Mouse (Mus musculus): ENCODE results near the gene Gm43720. TPM values are rescaled to one million over a fixed set of nuclear protein-coding genes. Genes with fewer than 3 reads are reported as not detected.

The Gm43720 gene
- polyA plus RNA-seq, 2 experiments, result 0.01 TPM; not detected in 1

DNA sequence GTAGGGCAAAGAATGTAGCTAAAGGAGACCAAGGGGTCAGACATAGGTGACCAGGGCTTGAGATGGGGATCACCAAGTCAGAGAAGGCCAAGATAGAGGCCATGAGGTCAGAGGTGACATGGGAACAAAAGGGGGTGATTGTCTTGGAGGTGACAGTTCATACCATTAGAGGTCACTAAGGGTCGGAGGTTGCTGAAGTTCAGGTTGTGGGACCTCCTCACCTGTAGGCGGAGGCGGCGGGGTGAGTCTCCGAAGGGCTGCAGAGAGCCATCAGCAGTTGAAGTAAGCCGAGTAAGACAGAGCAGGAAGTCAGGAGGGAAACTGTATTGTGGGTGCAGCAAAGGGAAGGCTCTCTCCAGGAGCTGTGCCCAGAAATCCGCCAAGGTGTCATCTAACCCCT lies 1.8 kb downstream of the Gm43720 start:
- ATAC-seq (ENCODE audit: insufficient read depth) (no peak), DNase-seq (ENCODE audit: low read depth in 3 of 3, low spot score in 3 of 3) (no peak)
- no peak overlapping the region for H3K9ac ChIP-seq (replicated peaks)
- no peak overlapping the region for H3K4me3 ChIP-seq (ENCODE audit: insufficient read depth in 1 of 2, low read depth in 2 of 2, low read length in 2 of 2)
- H3K4me2 ChIP-seq (ENCODE audit: low read depth), result no peak overlapping the region
- WGBS (ENCODE audit: insufficient replicate concordance), result 77% methylated on average over 7 of the region's 7 CpGs
- H3K27me3 ChIP-seq (ENCODE audit: control insufficient read depth, insufficient read depth, low read length), result peaks cover 7% of the 10 kb centered on the region
- TF ChIP-seq EP300 (IDR thresholded peaks at IDR 0.05; ENCODE audit: low read depth), result no peak
- no peak for TF ChIP-seq CTCF (IDR thresholded peaks at IDR 0.05; ENCODE audit: low read depth)
- no peaks in the 10 kb centered on the region for H3K9me3 ChIP-seq (ENCODE audit: control insufficient read depth, low read length)
- H3K27ac ChIP-seq, result no peak overlapping the region
- peaks cover 0 to 5% of the 10 kb centered on the region in 2 experiments; a peak in 3 of 4 replicates for H3K4me1 ChIP-seq (replicated peaks; ENCODE audit: control insufficient read depth in 2 of 2, insufficient read depth in 2 of 2, low read length in 1 of 2)
- no peaks in the 10 kb centered on the region for H3K36me3 ChIP-seq (replicated peaks; ENCODE audit: control insufficient read depth, insufficient read depth, low read depth)

DNA sequence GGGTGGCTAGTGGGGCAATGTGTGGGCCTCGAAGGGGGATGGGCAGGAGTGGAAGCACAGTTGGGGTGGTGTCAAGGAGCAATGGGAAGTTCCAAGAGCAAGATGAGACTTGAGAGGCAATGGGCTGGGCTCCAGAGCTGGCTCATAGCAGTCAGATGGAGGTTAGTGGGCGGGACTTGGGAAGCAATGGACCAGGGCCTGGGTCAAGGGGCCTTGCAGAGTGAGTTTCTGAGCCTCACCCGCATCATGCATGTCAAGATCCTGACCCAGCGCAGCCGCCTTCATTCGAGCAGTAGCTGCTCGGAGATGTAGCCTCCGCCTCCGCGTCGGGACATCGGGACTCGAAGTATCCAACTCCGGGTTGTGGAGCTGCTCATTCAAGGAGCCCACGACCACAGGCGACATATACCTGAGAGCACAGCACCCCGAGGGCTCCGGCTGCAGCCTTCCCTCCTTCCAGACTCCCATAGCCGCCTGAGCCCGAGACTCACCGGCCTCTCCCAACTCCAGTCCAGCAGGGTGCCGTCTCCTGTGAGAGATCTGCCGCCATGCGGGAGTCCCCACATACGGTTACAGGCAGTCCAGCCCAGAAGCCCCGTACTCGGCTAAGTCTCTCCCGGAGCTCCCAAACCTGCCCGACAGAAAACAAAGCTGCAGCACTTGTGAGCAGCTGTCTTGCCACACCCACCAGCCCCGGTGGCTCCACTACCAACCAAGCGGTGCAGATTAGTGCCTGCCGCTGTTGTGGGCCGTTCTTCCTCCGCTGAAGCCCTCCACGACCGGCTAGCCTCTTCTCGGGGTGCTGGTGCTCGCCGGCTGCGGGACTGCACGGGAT lies 4.3 kb downstream of the Gm43720 start:
- 61% methylated on average over 41 of the region's 41 CpGs for WGBS (ENCODE audit: insufficient replicate concordance)
- Histone ChIP-seq H3K4me2 (ENCODE audit: low read depth) (no peak overlapping the region), H3K9ac (replicated peaks) (no peak overlapping the region), H3K9me3 (ENCODE audit: control insufficient read depth, low read length) (no peaks in the 10 kb centered on the region), H3K27me3 (ENCODE audit: control insufficient read depth, insufficient read depth, low read length) (peaks cover 17% of the 10 kb centered on the region), H3K36me3 (replicated peaks; ENCODE audit: control insufficient read depth, insufficient read depth, low read depth) (no peaks in the 10 kb centered on the region), H3K27ac (no peak overlapping the region), H3K4me3 (ENCODE audit: insufficient read depth in 1 of 2, low read depth in 2 of 2, low read length in 2 of 2) (no peak overlapping the region), H3K4me1 (replicated peaks; ENCODE audit: control insufficient read depth in 2 of 2, insufficient read depth in 2 of 2, low read length in 1 of 2) (peaks cover 0 to 4% of the 10 kb centered on the region in 2 experiments; a peak in 3 of 4 replicates)
- TF ChIP-seq CTCF (IDR thresholded peaks at IDR 0.05; ENCODE audit: low read depth) (no peak), EP300 (IDR thresholded peaks at IDR 0.05; ENCODE audit: low read depth) (no peak)
- DNase-seq (ENCODE audit: low read depth in 3 of 3, low spot score in 3 of 3) (no peak), ATAC-seq (ENCODE audit: insufficient read depth) (no peak)

DNA sequence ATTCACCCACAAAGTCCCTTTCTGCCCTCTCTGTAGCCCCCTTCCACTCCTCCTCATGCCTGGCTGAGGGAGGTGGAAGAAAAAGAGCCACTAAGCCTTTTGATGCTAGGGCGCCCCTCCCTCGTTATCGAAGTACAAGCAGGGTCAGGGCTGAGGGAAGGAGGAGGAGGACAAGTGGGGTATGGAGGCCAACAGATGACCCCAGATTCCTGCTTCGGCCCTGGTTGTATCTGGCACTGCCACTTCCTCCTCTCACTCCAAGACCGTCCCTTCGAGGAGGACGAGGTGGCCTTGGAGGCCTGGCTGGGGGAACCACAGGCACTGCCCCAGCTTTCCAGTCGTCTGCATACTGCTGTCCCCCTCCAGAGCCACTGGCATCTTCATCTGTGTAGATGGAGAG lies 5.6 kb downstream of the Gm43720 start:
- Histone ChIP-seq H3K27ac (no peak overlapping the region), H3K4me1 (replicated peaks; ENCODE audit: control insufficient read depth in 2 of 2, insufficient read depth in 2 of 2, low read length in 1 of 2) (no peaks in the 10 kb centered on the region), H3K4me3 (ENCODE audit: insufficient read depth in 1 of 2, low read depth in 2 of 2, low read length in 2 of 2) (no peak overlapping the region), H3K36me3 (replicated peaks; ENCODE audit: control insufficient read depth, insufficient read depth, low read depth) (no peaks in the 10 kb centered on the region), H3K27me3 (ENCODE audit: control insufficient read depth, insufficient read depth, low read length) (peaks cover 17% of the 10 kb centered on the region), H3K9ac (replicated peaks) (no peak overlapping the region), H3K9me3 (ENCODE audit: control insufficient read depth, low read length) (no peaks in the 10 kb centered on the region), H3K4me2 (ENCODE audit: low read depth) (no peak overlapping the region)
- WGBS (ENCODE audit: insufficient replicate concordance), result 59% methylated on average over 8 of the region's 8 CpGs
- TF ChIP-seq CTCF (IDR thresholded peaks at IDR 0.05; ENCODE audit: low read depth) (no peak), EP300 (IDR thresholded peaks at IDR 0.05; ENCODE audit: low read depth) (no peak)
- ATAC-seq (ENCODE audit: insufficient read depth), result no peak
- DNase-seq (ENCODE audit: low read depth in 3 of 3, low spot score in 3 of 3), result no peak

DNA sequence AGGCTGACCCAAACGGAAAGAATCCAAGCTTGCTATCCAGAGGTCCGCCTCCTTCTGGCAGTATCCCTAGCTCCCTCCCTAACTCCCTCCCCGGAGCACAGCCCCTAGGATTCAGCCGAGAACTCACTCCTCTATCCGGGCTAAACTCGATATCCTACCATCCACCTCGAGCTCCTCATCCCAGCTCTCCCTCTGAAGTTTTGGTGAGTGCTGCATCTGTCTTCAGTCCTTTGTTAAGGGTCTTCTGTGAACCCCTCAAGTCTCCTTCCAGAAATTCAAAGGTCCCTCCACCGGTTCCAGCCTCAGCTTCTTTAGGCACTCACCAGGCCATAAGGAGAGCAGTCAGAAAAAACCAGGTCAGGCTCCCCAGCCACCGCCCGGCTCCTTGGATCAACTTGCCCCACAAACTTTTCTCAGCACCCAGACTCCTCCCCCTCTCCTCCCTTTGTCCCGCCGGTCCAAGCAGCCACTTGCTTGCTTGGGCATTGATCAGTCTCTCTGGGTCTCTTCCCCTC lies 7.3 kb downstream of the Gm43720 start, which contains the start of gene Gal3st4:
Gene Gal3st4, minus strand, starts transcription at position 432 of the 515 bp plus-strand sequence.
- no peak for ATAC-seq (ENCODE audit: insufficient read depth)
- H3K4me2 ChIP-seq (ENCODE audit: low read depth), result no peak within 1 kb of the TSS

DNA sequence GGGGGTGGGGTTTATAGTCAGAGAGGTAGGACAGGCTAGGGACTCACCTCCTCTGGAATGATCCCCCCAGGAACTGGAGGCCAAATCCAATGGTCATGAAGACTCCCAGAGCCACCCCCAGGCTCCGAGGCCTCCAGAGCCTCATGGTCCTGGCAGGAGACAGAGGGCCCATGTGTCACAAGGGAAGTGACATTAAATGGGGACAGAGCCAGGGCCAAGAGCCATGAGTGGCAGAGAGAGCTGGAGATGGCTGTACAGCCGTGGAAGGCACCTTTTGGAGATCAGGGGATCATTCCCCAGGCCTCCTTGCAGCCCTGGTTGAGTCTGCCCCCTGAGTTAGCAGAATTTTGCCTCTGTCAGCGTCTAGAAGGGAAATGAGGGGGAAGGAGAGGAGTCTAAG lies 8.5 kb downstream of the Gm43720 start:
- H3K4me1 ChIP-seq (replicated peaks; ENCODE audit: control insufficient read depth in 2 of 2, insufficient read depth in 2 of 2, low read length in 1 of 2), result no peaks in the 10 kb centered on the region

More for the DNA sequence above, 7.3 kb downstream of the Gm43720 start, which contains the start of gene Gal3st4:
- DNase-seq (ENCODE audit: low read depth in 3 of 3, low spot score in 3 of 3), result no peak
- Histone ChIP-seq H3K9ac (replicated peaks) (no peak within 1 kb of the TSS), H3K36me3 (replicated peaks; ENCODE audit: control insufficient read depth, insufficient read depth, low read depth) (no peaks in the 10 kb centered on the region), H3K27ac (no peak within 1 kb of the TSS), H3K4me3 (ENCODE audit: insufficient read depth in 1 of 2, low read depth in 2 of 2, low read length in 2 of 2) (no peak within 1 kb of the TSS), H3K4me1 (replicated peaks; ENCODE audit: control insufficient read depth in 2 of 2, insufficient read depth in 2 of 2, low read length in 1 of 2) (no peaks in the 10 kb centered on the region), H3K27me3 (ENCODE audit: control insufficient read depth, insufficient read depth, low read length) (peaks cover 17% of the 10 kb centered on the region), H3K9me3 (ENCODE audit: control insufficient read depth, low read length) (no peaks in the 10 kb centered on the region)
- 18% methylated on average over 12 of the region's 12 CpGs for WGBS (ENCODE audit: insufficient replicate concordance)
- TF ChIP-seq CTCF (IDR thresholded peaks at IDR 0.05; ENCODE audit: low read depth) (no peak), EP300 (IDR thresholded peaks at IDR 0.05; ENCODE audit: low read depth) (no peak)

More for the DNA sequence above, 8.5 kb downstream of the Gm43720 start:
- 37% methylated on average over 3 of the region's 3 CpGs for WGBS (ENCODE audit: insufficient replicate concordance)
- H3K36me3 ChIP-seq (replicated peaks; ENCODE audit: control insufficient read depth, insufficient read depth, low read depth), result no peaks in the 10 kb centered on the region
- DNase-seq (ENCODE audit: low read depth in 3 of 3, low spot score in 3 of 3), result no peak
- peaks cover 17% of the 10 kb centered on the region for H3K27me3 ChIP-seq (ENCODE audit: control insufficient read depth, insufficient read depth, low read length)
- no peak overlapping the region for H3K9ac ChIP-seq (replicated peaks)
- no peak for TF ChIP-seq CTCF (IDR thresholded peaks at IDR 0.05; ENCODE audit: low read depth)
- no peak for TF ChIP-seq EP300 (IDR thresholded peaks at IDR 0.05; ENCODE audit: low read depth)
- no peak overlapping the region for H3K4me3 ChIP-seq (ENCODE audit: insufficient read depth in 1 of 2, low read depth in 2 of 2, low read length in 2 of 2)
- H3K27ac ChIP-seq, result no peak overlapping the region
- no peak overlapping the region for H3K4me2 ChIP-seq (ENCODE audit: low read depth)
- no peak for ATAC-seq (ENCODE audit: insufficient read depth)
- no peaks in the 10 kb centered on the region for H3K9me3 ChIP-seq (ENCODE audit: control insufficient read depth, low read length)
